Mouse (Mus musculus) liver, embryonic 15.5 days (tissue): ENCODE measurements around the gene Ctnnbl1. TPM values are rescaled to one million over a fixed set of nuclear protein-coding genes. Genes with fewer than 3 reads are reported as not detected.

ENCODE experiments used
- ATAC-seq: fragments of 200-750 bp; cut with Nextera tagmentation; 2 replicates; pipeline ENCODE4 v1.8.0; 2017; ENCODE audit warnings: moderate number of reproducible peaks, mild to moderate bottlenecking, moderate library complexity; ENCODE audit not compliant: insufficient read depth
- H3K27ac ChIP-seq: fragments of 300-500 bp; sonication (generic); replicated peaks from 2 replicates; pipeline ENCODE4 v1.5.1; 2015; ENCODE audit warnings: mild to moderate bottlenecking, inconsistent platforms
- H3K27me3 ChIP-seq: fragments of 300-500 bp; sonication (generic); 2 replicates; pipeline ENCODE4 v1.6.1; 2015; ENCODE audit warnings: mild to moderate bottlenecking, inconsistent platforms
- H3K36me3 ChIP-seq: fragments of 300-500 bp; sonication (generic); replicated peaks from 2 replicates; pipeline ENCODE4 v1.6.1; 2015; ENCODE audit warnings: moderate library complexity, mild to moderate bottlenecking, inconsistent platforms
- H3K4me1 ChIP-seq: fragments of 300-500 bp; sonication (generic); replicated peaks from 2 replicates; pipeline ENCODE4 v1.6.1; 2015; ENCODE audit warnings: inconsistent platforms
- H3K4me2 ChIP-seq: fragments of 300-500 bp; sonication (generic); 2 replicates; pipeline ENCODE4 v1.6.1; 2015; ENCODE audit warnings: moderate library complexity, mild to moderate bottlenecking, inconsistent platforms
- H3K4me3 ChIP-seq: fragments of 300-500 bp; sonication (generic); replicated peaks from 2 replicates; pipeline ENCODE4 v1.5.1; 2015; ENCODE audit warnings: mild to moderate bottlenecking, inconsistent platforms
- H3K9ac ChIP-seq: fragments of 300-500 bp; sonication (generic); 2 replicates; pipeline ENCODE4 v1.6.1; 2015; ENCODE audit warnings: moderate library complexity, mild to moderate bottlenecking, inconsistent platforms
- H3K9me3 ChIP-seq: fragments of 300-500 bp; sonication (generic); replicated peaks from 2 replicates; pipeline ENCODE4 v1.6.1; 2016; ENCODE audit warnings: inconsistent platforms
- WGBS: fragments of 180-500 bp; shearing (Covaris S2); methylation state at CpG from one replicate; pipeline ENCODE4 v1.1.7; 2015; ENCODE audit warnings: mixed read lengths; ENCODE audit not compliant: insufficient replicate concordance; 5-methylcytosine and 5-hydroxymethylcytosine counted together
- polyA plus RNA-seq: library from polyadenylated mRNA; unstranded; fragments of >200 nt; fragmentation: Nextera tagmentation; extraction: Ambion mirVana; gene quantifications from 2 replicates; pipeline ENCODE4 v1.2.1, GENCODE M21; 2015

Gene Ctnnbl1
- polyA plus RNA-seq, 1 experiment from 2014 or later, result 20.7 TPM

DNA sequence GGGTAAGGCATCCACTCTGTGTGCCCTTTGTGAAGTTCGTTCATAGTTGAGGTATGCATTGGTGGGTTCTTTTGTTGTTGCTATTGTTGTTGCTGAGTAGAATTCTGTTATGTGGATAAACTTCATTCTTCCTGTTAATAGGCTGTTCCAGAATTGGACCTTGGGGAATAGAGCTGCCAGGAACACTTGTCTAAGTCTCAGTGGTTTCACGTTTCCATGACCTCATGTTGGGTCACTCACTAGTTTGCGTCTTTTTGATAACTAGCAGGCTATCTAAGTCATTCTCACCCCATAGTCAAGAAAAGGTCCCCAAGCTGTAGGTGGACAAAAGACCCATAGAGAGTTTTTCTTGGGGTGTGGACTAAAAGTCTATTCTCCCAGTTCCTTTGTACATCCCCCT is 120.3 kb downstream of the Ctnnbl1 start:
- no peak overlapping the region for H3K9ac ChIP-seq
- no peak overlapping the region for H3K4me3 ChIP-seq
- H3K4me2 ChIP-seq, result no peak overlapping the region
- H3K9me3 ChIP-seq, result no peaks in the 10 kb centered on the region
- WGBS, result 75% methylated on average over 3 of the region's 3 CpGs
- no peak overlapping the region for H3K27ac ChIP-seq
- no peak for ATAC-seq
- H3K36me3 ChIP-seq, result no peaks in the 10 kb centered on the region
- H3K27me3 ChIP-seq, result no peaks in the 10 kb centered on the region
- peaks cover 11% of the 10 kb centered on the region for H3K4me1 ChIP-seq

DNA sequence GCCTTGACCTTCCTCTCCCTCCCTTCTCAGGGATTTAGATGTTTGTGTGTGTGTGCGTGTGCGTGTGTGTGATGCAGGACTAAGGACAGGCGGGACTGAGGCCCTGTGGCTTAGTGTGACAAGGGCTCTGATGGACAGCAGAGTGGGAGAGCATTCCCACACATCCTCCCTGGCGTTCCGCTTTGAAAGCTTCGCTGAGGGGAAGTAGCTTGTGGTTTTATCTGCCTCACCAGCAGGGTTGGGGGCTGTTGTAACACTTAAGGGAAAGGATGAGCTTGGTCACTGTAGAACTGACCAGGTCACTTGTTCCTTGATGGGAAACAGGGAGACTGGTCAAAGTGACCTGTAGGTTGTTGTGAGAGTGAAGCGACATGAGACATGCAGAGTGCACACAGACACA is 121.1 kb downstream of the Ctnnbl1 start:
- Histone ChIP-seq H3K4me3 (no peak overlapping the region), H3K4me1 (peaks cover 11% of the 10 kb centered on the region), H3K27me3 (no peaks in the 10 kb centered on the region), H3K9me3 (no peaks in the 10 kb centered on the region), H3K9ac (no peak overlapping the region), H3K36me3 (no peaks in the 10 kb centered on the region), H3K27ac (no peak overlapping the region), H3K4me2 (no peak overlapping the region)
- ATAC-seq, result no peak
- WGBS, result 30% methylated on average over 7 of the region's 7 CpGs

DNA sequence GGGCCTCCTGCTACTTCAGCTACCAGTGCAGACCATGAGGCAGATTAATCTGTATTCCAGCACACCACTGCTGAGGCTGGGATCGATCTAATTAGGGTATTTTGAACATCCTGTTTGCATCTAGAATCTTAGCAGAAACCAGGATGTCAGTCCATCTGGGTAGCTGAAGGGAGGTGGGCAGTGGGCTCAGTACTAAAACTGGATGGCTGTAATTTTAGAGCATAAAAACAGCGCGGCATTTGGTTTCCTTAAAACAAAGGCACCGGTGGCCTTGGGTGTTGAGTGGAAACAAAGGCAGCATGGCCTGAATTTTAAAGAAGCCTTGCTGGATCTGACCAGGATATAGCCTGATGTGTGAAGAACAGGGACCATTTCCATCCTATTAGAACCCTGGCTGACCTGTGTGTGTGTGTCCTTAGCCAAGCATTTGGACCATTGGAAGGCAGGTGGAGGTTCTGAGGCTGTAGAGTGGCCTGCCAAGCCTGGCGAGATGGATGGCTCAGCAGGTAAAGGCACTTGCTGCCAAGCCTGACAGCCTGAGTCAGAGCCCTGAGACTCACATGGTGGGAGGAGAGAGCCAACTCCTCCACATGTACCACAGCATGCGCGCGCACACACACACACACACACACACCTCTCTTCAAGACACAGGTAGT is 122.0 kb downstream of the Ctnnbl1 start:
- Histone ChIP-seq H3K27me3 (no peaks in the 10 kb centered on the region), H3K9ac (no peak overlapping the region), H3K4me1 (peaks cover 11% of the 10 kb centered on the region), H3K36me3 (no peaks in the 10 kb centered on the region), H3K9me3 (no peaks in the 10 kb centered on the region), H3K4me3 (no peak overlapping the region), H3K4me2 (no peak overlapping the region), H3K27ac (no peak overlapping the region)
- 74% methylated on average over 8 of the region's 8 CpGs for WGBS
- no peak for ATAC-seq

DNA sequence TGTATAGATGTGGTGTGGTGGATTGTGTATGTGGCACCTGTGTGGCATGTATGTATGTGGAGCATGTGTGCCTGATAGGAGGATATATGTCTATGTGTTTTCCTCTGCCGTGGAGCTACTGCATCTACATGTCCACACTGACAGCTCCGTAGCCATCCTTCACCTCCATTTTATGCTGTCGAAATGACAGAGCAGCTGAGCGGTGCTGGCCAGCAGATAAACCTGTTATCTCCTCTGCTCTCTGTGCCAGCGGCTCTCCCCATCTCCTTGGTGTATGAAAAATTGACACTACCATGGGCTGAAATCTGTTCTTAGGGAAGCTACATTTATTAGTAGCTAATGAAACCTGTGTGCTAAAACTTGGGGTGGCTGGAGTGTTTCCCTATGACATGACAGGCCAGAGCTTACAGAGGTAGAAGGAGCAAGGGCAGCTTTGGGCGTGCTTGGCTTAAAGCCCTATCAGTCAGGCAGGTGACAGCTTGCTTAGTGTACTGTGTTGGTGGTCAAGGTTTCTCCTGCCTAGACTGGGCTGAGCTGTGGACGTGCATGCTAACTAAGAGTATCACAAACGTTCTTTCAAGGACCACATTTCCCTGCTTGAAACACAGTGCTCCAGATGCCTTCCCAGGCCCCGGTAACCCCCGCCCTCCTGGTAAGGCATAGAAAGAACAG is 124.2 kb downstream of the Ctnnbl1 start:
- WGBS, result 44% methylated on average over 10 of the region's 10 CpGs
- no peak overlapping the region for H3K27ac ChIP-seq
- H3K9me3 ChIP-seq, result no peaks in the 10 kb centered on the region
- H3K4me1 ChIP-seq, result peaks cover 11% of the 10 kb centered on the region
- H3K9ac ChIP-seq, result no peak overlapping the region
- no peak overlapping the region for H3K4me2 ChIP-seq
- no peak overlapping the region for H3K4me3 ChIP-seq
- H3K36me3 ChIP-seq, result no peaks in the 10 kb centered on the region
- no peak for ATAC-seq
- no peaks in the 10 kb centered on the region for H3K27me3 ChIP-seq

DNA sequence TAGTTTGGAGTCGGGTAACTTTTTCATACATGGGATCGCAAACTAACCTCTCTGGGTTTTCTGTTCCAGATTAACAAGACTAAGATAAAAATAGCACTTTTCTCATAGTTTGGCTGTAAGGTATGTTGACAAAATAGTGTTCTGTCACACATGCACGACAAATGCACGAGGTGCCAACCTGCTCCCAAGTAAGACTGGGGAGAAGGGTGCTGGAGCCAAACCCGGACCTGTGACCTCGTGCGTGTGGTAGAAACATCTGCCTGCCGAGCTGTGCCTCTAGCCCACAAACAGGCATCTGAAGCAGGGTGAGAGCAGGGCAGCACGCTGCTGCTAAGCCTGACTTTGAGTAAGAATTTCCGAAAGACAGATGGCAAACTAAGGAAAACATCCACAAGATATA is 125.1 kb downstream of the Ctnnbl1 start:
- no peak overlapping the region for H3K27ac ChIP-seq
- H3K4me2 ChIP-seq, result no peak overlapping the region
- H3K36me3 ChIP-seq, result no peaks in the 10 kb centered on the region
- H3K4me3 ChIP-seq, result no peak overlapping the region
- H3K9me3 ChIP-seq, result no peaks in the 10 kb centered on the region
- ATAC-seq, result no peak
- WGBS, result 71% methylated on average over 10 of the region's 10 CpGs
- no peak overlapping the region for H3K9ac ChIP-seq
- no peaks in the 10 kb centered on the region for H3K27me3 ChIP-seq
- peaks cover 11% of the 10 kb centered on the region for H3K4me1 ChIP-seq

DNA sequence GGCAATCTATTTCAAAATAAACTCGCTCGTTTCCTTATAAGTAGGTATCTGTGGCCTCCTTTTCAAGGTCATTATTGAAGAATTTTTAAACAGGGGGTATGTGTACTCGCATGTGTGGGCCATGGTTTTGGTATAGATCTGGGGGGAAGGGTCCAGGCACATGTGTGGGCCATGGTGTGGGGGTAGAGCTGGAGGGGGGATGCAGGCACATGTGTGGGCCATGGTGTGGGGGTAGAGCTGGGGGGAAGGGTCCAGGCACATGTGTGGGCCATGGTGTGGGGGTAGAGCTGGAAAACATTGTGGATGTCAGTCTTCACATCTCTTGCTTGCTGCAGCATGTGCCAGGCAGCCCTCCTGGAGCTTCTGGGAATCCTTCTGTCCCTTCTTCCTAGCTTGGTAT is 129.9 kb downstream of the Ctnnbl1 start:
- no peak for ATAC-seq
- Histone ChIP-seq H3K9me3 (no peaks in the 10 kb centered on the region), H3K36me3 (no peaks in the 10 kb centered on the region), H3K27me3 (no peaks in the 10 kb centered on the region), H3K4me3 (no peak overlapping the region), H3K4me2 (no peak overlapping the region), H3K27ac (no peak overlapping the region), H3K4me1 (no peaks in the 10 kb centered on the region), H3K9ac (no peak overlapping the region)
- 72% methylated on average over 3 of the region's 3 CpGs for WGBS

DNA sequence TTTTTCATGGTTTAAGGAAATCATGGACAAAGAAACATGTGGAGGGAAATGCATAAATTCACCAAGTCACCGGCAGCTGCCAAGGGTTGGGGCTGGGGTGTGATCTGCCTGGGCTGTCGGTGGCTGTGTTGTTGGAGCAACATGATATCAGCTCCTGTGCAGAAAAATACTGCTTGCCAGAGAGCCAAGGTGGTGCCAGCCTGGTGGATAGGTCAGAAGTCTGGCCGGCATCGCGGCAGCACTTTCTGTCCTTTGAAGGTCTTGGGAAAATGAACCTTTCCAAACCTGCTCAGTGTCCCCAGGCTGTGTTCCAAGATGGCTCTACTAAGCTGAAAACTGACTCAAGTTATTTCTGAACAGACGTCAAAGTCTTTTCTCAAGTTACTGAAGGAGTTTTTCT is 133.0 kb downstream of the Ctnnbl1 start:
- Histone ChIP-seq H3K9ac (no peak overlapping the region), H3K4me3 (no peak overlapping the region), H3K27ac (no peak overlapping the region), H3K27me3 (no peaks in the 10 kb centered on the region), H3K36me3 (no peaks in the 10 kb centered on the region), H3K9me3 (no peaks in the 10 kb centered on the region), H3K4me1 (no peaks in the 10 kb centered on the region), H3K4me2 (no peak overlapping the region)
- 81% methylated on average over 6 of the region's 6 CpGs for WGBS
- ATAC-seq, result no peak

DNA sequence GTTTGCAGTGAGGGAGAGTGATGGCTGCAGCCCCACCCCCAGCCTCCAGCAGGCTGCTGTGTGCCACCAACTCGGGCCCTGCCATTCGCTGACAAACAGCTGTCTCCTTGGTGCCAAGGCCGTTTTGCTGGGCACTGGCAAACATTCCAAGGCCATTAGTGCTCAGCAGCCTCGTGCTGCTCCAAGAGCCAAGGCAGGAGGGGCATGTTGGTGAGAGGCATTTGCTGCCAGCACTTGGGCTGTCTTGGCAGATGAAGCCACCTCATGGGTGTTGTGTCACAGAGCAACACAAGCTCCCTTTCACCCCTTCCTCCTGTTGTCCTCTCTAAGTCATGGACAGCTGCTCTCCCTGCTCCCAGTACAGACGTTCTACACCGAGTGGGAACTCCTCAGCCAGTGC is 136.0 kb downstream of the Ctnnbl1 start:
- H3K4me3 ChIP-seq, result no peak overlapping the region
- no peaks in the 10 kb centered on the region for H3K36me3 ChIP-seq
- no peak overlapping the region for H3K27ac ChIP-seq
- H3K4me2 ChIP-seq, result no peak overlapping the region
- ATAC-seq, result no peak
- WGBS, result 57% methylated on average over 6 of the region's 6 CpGs
- no peaks in the 10 kb centered on the region for H3K4me1 ChIP-seq
- no peaks in the 10 kb centered on the region for H3K9me3 ChIP-seq
- H3K27me3 ChIP-seq, result no peaks in the 10 kb centered on the region
- no peak overlapping the region for H3K9ac ChIP-seq

DNA sequence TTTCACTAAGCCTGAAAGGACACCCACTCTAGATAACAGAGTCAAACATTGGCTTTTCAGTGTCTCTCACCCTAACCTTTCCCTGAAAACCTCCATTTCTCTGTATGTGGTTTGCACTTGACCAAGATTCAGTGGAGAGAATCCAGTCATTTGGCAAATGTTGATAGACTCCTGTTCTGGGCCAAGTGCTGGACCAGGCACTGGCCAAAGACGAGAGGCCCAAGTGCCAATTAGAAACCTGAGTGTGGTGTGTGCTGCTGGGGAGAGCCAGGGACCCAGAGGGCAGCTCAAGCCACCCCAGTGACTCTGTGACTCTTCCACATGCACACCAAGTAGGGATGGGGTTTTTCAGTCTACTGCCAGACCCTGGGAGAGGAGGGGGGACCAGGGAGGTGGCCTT is 136.5 kb downstream of the Ctnnbl1 start:
- Histone ChIP-seq H3K4me3 (no peak overlapping the region), H3K27ac (no peak overlapping the region), H3K27me3 (no peaks in the 10 kb centered on the region), H3K9ac (0 out of 2 replicates have a peak overlapping the region, but pooled peaks have one; percentile 15), H3K36me3 (no peaks in the 10 kb centered on the region), H3K4me2 (no peak overlapping the region), H3K9me3 (no peaks in the 10 kb centered on the region), H3K4me1 (no peaks in the 10 kb centered on the region)
- no peak for ATAC-seq
- WGBS, result 66% methylated on average over 1 of the region's 1 CpGs

DNA sequence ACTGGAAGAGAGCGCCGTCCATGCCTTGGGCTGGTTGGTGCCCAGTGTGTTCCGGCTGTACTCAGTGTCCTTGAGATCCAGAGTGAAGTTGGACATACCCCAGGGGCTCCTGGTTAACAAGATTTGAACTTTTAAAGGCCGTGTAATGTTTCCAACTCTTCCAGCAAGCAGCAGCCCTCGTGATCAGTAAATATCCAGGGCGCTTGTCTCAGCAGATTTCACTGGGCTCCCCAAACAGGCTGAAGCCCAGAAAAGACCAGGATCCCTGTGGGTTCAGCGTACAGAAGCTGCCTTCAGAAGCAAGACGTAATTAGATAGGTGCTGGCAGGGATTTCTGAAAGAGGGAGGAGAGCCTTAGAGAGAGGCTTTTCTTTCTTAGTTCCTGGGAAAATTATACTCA is 137.9 kb downstream of the Ctnnbl1 start:
- no peak for ATAC-seq
- Histone ChIP-seq H3K9ac (no peak overlapping the region), H3K4me1 (no peaks in the 10 kb centered on the region), H3K36me3 (no peaks in the 10 kb centered on the region), H3K4me2 (no peak overlapping the region), H3K27me3 (no peaks in the 10 kb centered on the region), H3K9me3 (no peaks in the 10 kb centered on the region), H3K4me3 (no peak overlapping the region), H3K27ac (no peak overlapping the region)
- WGBS, result 72% methylated on average over 8 of the region's 8 CpGs

DNA sequence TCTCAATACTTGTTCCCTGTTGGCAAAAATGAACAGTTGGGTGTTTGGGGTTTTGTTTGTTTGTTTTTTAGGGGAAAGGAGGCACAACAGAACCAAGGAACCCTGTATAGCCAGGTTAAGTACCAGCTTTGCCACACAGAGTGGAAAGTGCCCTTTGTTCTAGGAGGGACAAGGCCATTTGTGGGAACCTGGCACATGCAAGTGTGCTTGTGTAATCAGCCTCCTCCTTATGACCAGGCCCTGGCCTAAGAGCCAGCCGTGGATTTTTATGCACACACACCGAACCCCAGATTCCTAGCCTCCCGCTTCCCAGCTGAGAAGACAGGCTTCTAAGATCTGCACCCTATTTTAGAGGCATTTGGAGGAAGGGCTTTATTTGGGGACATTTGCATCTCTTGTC is 140.2 kb downstream of the Ctnnbl1 start:
- Histone ChIP-seq H3K9ac (no peak overlapping the region), H3K4me3 (no peak overlapping the region), H3K36me3 (no peaks in the 10 kb centered on the region), H3K4me1 (no peaks in the 10 kb centered on the region), H3K27ac (no peak overlapping the region), H3K27me3 (no peaks in the 10 kb centered on the region), H3K9me3 (no peaks in the 10 kb centered on the region), H3K4me2 (no peak overlapping the region)
- 73% methylated on average over 3 of the region's 3 CpGs for WGBS
- ATAC-seq, result no peak

DNA sequence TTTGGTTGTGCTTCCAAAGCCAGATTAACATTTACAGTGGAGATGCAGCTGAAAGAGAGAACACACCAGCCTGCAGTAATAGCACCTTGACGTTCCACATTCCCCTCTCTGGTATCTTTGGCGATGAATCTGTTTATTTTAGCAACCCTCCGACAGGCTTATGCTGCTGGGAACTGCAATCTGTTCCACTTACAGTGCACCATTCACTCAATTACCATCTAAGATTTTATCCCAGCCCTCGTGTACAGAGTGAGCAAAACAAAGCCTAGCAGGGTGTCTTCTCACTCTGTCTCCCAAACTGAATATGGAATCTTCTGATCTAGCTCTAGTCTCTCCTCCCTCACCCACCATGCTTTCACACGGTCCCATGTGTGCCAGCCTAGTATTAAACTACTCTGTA is 140.8 kb downstream of the Ctnnbl1 start:
- Histone ChIP-seq H3K4me1 (no peaks in the 10 kb centered on the region), H3K27ac (no peak overlapping the region), H3K9me3 (no peaks in the 10 kb centered on the region), H3K4me2 (no peak overlapping the region), H3K9ac (no peak overlapping the region), H3K27me3 (no peaks in the 10 kb centered on the region), H3K4me3 (no peak overlapping the region), H3K36me3 (no peaks in the 10 kb centered on the region)
- no peak for ATAC-seq
- WGBS, result 50% methylated on average over 5 of the region's 5 CpGs
